Mouse (Mus musculus) frontal cortex, adult 2 months (tissue): ENCODE results near the gene Rusc2. TPM values are rescaled to one million over a fixed set of nuclear protein-coding genes. Genes with fewer than 3 reads are reported as not detected.

ENCODE experiments used
- DNase-seq, 2 experiments: peaks; one replicate each; pipeline ENCODE4 v3.0.0; 2022; ENCODE audit warnings: low spot score in 1 of 2; ENCODE audit errors: extremely low spot score in 1 of 2
- polyA plus RNA-seq: library from polyadenylated mRNA; depleted of rRNA; stranded (reverse); fragments of >200 nt; gene quantifications from 2 replicates; pipeline ENCODE4 v1.2.3, GENCODE M21; 2012

Gene Rusc2
- polyA plus RNA-seq, 1 experiment = 60.0 TPM

DNA sequence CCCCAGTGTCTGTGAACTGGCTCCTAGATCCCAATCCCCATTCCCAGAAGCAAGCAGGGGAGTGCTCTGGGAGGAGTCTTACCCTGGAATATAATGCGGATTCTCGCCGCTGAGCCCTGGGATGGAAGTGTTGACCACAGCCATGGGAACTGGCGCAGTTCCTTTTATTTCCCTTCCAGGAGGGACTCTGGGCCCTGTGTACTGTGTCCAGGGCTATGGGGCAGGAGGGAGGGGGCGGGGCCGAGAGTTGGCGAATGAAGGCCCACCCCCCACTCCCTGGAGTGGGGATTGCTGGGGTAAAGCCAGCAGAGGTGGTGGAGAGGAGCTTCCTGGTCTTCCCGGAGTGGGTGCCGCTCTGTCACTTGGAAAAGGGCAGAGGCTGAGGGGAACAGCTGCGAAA, 47.2 kb downstream of the Rusc2 start, which contains the start of gene Fam166b:
Fam166b (minus strand) TSS at position 189 of the 400 bp plus-strand sequence.
- DNase-seq = no peak

DNA sequence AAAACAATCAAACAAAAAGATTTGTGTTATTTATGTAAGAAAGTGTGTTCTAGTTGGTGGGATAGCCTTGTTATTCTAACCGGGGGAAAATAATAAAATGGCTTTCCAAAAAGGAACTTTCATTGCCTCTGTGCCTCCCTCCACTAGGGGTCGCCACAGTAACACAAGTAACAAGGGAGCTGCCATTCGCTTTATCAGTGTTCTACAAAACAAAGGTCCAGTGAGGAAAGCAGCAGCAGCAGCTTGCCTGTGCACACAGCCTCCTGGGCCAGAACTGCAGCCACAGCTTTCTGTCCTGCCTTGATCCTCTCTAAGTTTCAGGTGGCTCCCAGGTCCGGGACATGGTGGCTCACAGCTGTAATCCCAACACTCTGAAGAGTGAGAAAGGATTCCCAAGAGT, 49.9 kb downstream of the Rusc2 start:
- peak; percentile 72 to 93 for DNase-seq

DNA sequence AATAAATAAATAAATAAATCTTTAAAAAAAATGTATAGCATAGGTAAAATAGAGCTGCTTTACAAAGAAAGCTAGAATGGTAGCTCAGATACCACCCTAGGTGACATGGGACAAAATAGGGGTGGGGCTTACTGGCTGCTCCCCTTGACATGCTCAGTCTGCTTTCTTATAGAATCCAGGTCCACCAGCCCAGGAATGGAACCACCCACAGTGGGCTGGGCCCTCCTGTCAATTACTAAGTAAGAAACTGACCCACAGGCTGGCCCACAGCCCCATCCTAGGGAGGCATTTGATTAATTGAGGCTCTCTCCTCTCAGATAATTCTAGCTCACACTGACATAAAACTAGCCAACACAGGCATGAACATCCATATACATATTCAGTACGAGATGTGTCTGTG, 51.1 kb downstream of the Rusc2 start:
- no peak for DNase-seq

DNA sequence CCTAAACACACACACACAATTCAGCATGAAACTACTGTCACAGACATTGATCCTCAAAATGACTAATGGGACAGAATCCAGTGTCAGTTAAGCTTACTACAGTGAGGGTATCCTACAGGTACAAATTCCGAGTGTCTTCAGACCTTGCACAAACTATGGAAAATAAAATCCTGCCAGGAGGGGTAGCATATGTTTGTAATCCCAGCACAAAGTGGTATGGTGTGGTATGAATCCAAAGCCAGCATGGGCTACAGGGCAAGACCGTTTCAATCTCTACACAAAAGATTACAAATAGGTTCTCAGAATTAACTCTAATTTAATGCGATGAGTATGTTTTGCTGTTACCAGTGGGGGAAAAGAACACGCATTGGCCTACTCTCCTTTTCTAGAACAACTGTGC, 59.9 kb downstream of the Rusc2 start, which contains the start of gene Tesk1:
Tesk1 (plus strand) TSS at position 301 of the 400 bp plus-strand sequence.
- no peak for DNase-seq

DNA sequence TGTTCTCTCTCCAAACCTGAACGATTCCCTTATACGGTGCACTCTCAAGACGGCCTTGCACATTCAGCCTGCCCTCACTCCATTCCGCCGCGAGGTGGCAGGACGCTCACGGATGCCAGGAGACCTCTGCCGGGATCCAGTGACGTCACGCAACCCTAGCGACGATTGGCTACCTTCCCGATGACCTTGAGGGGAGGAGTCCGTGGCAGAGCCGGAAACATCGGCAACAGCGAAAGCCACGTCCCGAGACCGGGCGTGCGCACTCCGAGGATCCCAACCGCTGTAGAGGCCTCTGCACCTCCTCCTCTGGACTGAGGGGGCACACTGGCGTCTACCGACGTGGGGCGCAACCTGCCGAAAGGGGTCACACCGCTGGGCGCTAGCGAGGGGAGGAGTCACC, 60.3 kb downstream of the Rusc2 start:
- peak; percentile 98 to 100 for DNase-seq

DNA sequence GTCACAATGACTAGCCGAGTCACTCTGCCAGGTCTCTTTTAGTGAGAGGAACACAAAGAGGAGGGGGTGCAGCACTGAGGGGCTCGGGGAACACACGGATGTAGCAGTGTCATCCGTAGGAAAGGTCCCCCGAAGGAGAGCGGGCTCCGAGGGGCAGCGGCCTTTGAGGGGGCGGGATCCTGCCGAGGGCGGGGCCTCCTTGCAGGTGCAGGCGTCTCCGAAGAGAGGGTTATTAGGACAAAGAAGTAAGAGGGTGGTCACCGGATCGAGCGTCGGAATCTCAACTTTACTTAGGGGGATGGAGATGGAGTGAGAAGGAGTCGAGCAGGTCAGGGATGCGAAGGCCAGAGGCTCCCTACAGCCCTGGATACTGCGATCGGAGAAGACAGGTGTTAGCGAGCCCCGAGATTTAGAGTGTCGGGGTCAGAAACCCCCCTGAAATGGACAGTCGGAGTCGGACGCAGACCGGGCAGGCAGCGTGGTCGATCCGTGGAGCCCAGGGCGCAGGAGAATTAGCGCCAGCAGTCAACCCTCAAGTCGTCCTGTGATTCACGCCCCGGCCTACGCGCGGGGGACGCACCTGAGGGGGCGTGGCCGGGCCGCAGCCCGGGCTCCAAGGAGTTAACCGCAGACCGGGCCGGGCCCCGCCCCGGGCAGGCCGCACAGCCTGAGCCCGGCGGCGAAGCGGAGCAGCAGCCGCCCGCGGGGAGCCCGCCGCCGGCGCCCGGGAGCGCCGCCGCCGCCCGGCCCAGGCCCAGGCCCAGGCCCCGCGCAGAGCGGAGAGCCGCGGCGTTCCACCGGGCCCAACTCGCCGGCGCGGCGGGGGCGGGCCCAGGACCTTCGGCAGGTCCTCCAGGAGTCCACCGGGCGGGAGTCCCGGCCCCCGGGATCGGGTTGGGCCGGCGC, 60.9 kb downstream of the Rusc2 start:
- peak in 1 of 2 experiments; percentile 73 for DNase-seq

DNA sequence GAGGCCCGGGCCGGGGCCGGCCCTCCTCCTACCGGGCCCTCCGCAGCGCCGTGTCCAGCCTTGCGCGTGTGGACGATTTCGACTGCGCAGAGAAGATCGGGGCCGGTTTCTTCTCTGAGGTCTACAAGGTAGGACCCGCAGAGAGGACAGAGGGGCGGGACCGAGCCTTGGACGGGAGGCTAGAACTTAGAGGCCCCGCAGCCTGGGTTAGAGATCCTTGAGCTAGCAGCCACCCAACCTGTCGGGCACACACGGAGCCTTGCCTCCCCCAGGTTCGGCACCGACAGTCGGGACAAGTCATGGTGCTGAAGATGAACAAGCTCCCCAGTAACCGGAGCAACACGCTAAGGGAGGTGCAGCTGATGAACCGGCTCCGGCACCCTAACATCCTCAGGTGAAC, 61.7 kb downstream of the Rusc2 start:
- DNase-seq = no peak

DNA sequence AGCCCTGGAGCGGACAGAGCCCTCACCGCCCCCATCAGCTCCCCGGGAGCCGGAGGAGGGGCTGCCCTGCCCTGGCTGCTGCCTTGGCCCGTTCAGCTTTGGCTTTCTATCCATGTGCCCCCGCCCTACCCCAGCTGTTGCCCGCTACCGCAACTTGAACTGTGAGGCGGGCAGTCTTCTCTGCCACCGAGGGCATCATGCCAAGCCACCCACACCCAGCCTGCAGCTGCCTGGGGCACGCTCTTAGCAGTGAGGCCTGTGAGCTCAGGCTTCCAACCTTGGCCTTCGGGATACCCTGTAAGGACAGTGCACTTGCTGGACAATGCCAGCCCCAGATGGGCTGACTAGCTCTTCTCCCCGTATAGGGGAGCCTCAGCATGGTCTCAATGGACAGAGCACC, 65.5 kb downstream of the Rusc2 start:
- no peak for DNase-seq

DNA sequence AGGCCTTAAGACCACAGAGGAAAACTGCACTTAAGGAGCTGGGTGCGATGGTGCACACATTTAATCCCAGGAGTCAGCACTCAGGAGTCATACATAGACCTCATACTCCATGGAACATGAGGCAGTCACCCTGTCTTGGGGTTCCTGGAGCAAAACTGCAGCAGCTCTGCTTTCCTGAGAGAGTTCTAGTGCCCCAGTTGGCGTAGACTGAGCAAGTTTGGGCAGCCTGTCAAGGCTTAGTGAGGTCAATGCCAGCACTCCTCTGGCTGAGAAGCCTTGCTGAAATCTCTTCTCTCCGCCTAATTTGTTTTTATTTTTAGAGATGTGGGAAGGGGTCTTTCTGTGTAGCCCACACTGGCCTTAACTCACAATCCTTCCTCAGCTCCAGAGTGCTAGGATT, 66.8 kb downstream of the Rusc2 start:
- no peak for DNase-seq

DNA sequence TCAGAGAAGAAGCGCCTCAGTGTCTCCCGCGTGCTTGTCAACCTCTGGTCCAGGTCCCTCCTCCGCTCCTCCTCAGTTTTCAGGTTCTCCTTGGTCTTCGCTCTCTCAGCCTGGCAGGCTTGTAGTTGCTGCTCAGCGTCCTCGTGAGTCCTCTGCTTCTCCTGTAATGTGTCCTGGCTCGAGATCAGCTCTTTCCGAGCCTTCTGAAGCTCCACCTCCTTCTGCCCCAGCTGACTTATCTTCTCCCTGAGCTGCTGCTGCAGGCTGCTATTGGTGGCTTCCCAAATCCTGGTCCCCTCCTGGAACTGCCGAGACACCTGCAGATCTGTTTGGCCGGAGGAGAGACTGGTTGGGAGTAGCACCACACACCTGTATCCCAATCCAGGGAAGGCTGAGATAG, 70.5 kb downstream of the Rusc2 start:
- DNase-seq = no peak

DNA sequence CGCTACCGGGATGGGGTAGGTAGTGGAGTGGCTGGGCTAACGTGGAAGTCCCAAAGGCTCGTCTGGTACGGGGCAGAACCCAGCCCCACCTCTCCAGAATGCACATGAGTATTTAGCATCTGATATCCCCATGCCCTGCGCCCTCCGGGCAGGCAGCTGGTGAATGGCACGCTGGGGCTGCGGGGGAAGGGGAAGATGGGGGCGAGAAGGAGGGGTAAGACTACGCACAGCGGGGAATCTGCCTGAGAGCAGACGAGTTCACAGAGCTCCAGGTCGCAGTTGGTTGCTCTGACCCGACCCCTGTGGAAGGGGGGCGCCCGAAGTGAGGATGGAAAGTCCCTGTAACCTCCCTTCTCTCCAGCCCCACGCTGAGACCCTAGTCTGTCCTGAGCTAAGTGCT, 71.6 kb downstream of the Rusc2 start:
- no peak for DNase-seq

DNA sequence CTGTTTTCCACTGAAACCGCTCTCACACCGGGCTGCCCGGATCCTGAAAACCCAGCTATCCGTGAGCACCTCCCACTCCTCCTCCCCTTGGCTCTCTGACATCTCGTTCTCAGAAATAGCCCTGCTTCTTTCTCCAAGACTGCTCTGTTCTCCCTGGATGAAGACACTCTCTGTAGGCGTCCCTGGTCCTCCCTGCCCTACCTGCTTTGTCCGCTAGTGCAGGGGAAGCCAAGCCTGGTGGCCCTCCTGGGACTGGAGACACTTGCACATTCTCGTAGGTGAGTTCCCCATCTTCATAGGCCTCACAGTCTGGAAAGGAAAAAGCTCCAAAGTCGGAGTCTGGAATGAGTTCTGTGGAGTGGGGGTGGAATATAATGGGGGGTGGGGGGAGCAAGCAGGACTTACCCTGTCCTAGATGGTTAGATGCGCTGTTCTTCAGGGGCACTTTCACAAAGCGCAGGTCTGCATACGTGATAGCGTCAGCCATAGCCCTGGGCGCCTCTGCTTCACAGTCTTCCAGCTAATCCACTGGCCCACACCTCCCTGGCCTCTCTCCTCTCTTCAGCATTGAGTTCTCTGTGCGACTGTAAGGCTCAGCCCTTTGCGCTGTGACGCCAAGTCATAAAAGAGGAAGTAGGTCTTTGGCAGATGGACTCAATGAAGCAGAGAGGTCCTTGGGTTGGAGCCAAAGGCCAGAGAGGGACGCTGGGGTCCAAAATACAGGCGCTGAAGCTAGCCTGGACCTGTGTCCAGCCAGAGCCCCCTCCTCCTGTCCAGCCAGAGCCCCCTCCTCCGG, 72.5 kb downstream of the Rusc2 start, which contains the start of gene Cd72:
Cd72 (minus strand) TSS at position 588 of the 796 bp plus-strand sequence.
- DNase-seq = no peak

DNA sequence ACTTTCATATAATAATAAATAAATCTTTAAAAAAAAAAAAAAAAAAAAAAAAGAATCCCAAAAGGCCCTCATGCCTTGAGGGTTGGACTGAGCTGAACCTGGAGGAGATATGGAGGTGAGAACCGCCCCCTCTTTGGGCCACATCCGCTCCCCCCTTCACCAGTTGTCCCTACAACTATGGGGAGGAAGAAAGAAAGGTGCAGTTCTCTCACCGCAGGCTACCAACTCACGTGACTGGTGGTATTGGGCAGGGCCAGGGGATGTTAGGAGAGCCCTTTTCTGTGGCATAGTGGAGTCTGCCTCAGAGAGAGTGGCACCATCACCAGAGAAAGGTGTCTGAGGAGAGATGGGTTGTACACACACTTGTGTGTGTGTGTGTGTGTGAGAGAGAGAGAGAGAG, 74.7 kb downstream of the Rusc2 start:
- no peak for DNase-seq

DNA sequence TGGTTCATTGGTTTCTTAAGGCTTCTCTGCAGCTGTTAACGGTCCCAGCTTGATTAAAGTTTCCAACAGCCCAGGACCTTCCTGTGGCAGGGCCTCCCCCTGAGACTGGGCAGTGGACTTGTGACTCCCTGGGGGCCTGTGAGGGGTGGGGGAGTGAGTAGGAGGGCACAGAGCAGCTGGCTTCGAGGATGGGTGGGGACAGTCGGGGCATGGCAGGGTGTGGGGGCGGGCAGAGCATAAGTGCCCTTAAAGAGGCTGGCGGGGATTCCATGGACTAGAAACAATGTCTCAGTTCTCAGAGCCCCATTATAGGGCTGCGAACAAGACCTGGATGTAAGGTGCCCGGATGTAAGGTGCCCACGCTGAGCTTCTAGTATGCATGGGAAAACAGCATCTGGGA, 75.3 kb downstream of the Rusc2 start:
- DNase-seq = no peak

DNA sequence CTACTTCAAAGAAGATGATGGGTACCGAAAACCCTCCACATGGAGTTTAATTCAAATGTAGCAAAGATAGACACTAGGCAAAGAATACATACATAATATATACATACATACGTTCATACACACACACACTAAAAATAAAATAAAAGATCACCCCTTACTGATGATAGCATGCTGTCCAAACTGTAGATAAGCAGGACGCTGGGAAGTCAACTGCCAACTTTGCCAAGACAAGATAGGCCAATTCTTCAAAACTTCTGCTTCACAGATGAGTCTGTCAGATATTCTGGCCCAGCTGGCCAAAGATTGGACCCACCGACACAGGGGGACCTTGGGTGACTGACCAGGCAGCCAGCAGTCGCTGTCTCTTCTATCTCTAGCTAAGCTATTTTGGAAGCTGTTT, 81.3 kb downstream of the Rusc2 start:
- DNase-seq = no peak

DNA sequence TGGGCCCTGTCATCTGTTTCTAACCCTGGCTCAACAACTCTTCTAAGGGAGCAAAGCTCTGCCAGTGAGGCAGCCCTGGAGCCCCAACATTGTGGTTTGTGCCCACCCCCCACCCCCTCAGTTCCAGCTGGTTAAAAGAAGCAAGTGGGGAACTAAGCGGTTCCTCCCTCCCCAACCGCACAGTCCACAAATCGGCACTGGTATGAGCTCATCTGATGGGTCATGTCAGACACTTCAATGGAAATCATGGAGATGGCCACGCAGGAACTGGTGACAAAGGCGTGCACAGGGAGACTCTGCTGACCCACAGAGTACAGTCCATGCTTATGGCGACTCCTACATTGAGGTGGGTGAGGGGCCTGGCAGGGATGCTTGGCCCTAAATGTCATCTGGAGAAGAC, 84.2 kb downstream of the Rusc2 start:
- no peak for DNase-seq

DNA sequence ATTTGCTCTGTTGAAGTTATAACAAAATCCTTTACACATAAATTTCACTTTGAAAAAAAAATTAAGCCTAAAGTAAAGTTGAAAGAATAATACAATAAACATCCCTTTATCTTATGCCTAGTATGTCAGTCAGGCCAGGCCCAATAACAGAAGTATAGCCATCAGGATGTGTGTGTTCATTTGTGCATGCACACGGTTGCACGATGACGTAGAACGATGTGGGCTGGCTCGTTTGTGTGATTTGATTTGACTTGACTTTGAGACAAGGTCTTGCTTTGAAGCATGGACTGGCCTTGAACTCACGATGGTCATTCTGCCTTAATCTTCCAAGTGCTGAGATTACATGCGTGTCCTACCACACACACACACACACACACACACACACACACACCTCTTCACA, 85.1 kb downstream of the Rusc2 start:
- no peak for DNase-seq

DNA sequence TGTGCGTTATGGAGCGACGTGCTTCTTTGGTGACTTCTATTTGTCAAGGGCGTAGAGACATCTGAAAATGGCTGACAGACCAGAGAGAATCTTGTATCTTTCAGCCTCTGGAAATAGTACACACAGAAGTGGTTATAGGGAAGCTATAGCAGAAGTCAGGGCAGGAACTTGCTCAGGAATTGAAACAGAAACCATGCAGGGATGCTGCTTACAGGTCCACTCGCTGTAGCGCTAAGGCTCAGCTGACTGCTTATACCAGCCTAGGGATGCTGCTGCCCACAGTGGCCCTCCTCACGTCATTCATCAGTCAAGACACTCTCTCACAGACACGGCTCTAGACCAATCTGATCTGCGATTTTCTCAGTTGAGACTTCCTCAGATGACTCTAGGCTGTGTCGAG, 88.5 kb downstream of the Rusc2 start:
- no peak for DNase-seq

DNA sequence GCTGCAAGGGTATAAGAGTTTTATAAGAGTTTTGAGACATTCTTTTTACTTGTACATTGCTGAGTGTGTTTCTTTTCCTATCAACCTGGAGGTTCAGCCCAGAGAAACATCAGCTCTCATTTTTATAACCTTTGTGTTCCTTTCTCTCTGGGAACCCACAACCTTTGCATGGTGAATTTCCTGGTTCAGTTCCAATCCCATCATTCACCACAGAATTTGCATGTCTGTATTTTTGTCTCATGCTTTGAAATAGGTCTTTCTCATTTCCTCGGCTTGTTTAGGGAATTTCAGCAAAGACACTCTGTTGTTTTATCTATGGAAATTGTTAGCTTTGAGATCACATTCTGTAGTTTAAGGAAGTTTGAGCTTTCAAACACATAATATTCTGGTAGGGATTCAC, 91.9 kb downstream of the Rusc2 start:
- DNase-seq = no peak

DNA sequence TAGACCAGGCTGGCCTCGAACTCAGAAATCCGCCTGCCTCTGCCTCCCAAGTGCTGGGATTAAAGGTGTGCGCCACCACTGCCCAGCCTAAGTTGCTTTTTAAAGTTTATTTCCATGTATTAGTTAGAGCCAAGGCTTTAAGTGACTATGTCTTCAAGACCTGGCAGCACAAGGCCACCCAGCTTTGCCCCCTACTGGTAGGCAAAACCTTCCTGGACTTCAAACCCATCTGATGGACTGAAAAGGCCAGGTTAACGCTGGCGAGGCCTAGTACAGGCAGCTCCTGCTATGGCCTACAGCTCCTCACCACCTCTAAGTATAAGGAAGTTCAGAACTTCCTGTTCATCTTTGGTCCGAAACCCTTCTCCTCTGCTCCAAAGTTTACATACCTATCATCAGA, 94.8 kb downstream of the Rusc2 start:
- DNase-seq = no peak
